Mouse (Mus musculus): ENCODE measurements at regions not wholly inside any gene's neighbourhood (a gene's known extent, or its start where the extent isn't known, plus 50 kb on each side); places are given as distances from the start of the nearest gene placed in this dataset.

DNA sequence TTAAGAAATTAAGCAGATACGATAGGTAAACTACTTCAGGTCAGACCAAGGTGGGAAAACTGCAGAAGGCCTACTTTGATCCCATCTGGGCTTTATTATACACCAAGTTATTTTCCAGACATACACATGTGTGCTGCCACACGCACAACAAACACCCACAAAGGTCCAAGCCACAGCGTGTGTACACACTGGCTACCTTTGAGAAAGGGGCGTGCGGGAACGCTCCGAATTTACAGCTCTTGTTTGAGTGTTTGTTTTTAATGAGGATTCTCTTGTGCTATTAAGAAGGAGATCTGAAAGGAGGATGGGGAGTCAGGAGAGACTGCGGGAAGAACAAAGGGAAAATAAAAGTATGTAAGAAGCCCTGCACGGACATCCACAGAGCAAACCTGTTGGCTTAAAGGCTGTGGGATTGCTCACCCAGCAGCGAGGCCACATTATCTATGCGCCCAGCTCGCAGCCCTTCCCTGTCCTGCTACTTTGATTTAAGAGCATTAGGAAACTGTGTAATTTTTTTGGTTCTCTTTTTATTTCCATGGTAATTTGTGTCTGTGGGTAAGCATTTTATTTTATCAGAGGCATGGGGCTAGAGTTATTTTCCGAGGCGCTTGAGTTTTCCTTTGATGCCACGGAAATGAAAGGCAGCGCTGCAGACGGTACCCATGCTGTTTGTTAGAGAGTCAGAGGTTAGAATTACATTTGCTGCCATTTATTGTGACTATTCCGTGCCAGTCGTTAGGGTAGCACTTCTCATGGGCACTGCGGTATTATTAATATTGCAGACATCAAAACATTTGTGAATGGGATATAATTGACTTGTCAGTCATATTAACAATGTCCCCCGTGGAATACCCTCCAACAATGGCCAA is 272.4 kb downstream of the Nr2f2 start:
- no peak for DNase-seq
- ATAC-seq = no peak
- 74% methylated on average over 21 of the region's 21 CpGs for WGBS (ENCODE audit: insufficient replicate concordance)

DNA sequence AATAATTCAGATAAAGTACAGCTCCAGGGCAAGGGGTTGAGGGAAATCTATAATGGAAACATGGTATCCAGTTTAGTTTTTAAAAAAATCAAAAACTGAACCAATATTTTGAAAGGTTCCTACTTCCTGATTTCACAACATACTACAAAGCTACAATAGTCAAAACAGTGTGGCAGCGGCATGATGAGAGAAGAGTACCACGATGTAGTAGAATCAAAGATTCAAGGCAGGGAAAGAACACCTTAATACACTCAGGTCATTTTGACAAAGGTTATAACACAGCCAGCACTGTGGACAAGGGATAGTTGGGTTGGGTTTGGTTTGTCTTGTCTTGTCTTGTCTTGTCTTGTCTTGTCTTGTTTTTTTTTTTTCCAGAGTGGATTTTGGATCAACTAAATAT is 274.4 kb downstream of the Nr2f2 start:
- no peaks in the 10 kb centered on the region for H3K27me3 ChIP-seq (ENCODE audit: insufficient read depth, low read length)
- no peaks in the 10 kb centered on the region for H3K36me3 ChIP-seq (replicated peaks; ENCODE audit: insufficient read depth, low read length)
- no peak overlapping the region for H3K9ac ChIP-seq (replicated peaks)
- H3K4me1 ChIP-seq (ENCODE audit: insufficient read depth) = no peaks in the 10 kb centered on the region
- H3K27ac ChIP-seq (ENCODE audit: low read depth) = no peak overlapping the region
- no peak for DNase-seq
- H3K4me2 ChIP-seq (ENCODE audit: low read depth, low read length) = no peak overlapping the region
- TF ChIP-seq CTCF (IDR thresholded peaks at IDR 0.05; ENCODE audit: low read depth) (no peak), EP300 (IDR thresholded peaks at IDR 0.05; ENCODE audit: low read depth) (no peak)
- 90% methylated on average over 2 of the region's 2 CpGs for WGBS (ENCODE audit: insufficient replicate concordance)
- no peak for ATAC-seq
- H3K4me3 ChIP-seq (ENCODE audit: low read depth, low read length) = no peak overlapping the region
- no peaks in the 10 kb centered on the region for H3K9me3 ChIP-seq (ENCODE audit: low read length)

More for the DNA sequence above, 272.4 kb downstream of the Nr2f2 start:
- no peaks in the 10 kb centered on the region for H3K9me3 ChIP-seq (ENCODE audit: low read length)
- no peak overlapping the region for H3K4me2 ChIP-seq (ENCODE audit: low read depth, low read length)
- H3K27ac ChIP-seq (ENCODE audit: low read depth) = no peak overlapping the region
- no peaks in the 10 kb centered on the region for H3K4me1 ChIP-seq (ENCODE audit: insufficient read depth)
- no peak overlapping the region for H3K9ac ChIP-seq (replicated peaks)
- no peaks in the 10 kb centered on the region for H3K27me3 ChIP-seq (ENCODE audit: insufficient read depth, low read length)
- no peak overlapping the region for H3K4me3 ChIP-seq (ENCODE audit: low read depth, low read length)
- H3K36me3 ChIP-seq (replicated peaks; ENCODE audit: insufficient read depth, low read length) = no peaks in the 10 kb centered on the region
- TF ChIP-seq EP300 (IDR thresholded peaks at IDR 0.05; ENCODE audit: low read depth) (no peak), CTCF (IDR thresholded peaks at IDR 0.05; ENCODE audit: low read depth) (no peak)

DNA sequence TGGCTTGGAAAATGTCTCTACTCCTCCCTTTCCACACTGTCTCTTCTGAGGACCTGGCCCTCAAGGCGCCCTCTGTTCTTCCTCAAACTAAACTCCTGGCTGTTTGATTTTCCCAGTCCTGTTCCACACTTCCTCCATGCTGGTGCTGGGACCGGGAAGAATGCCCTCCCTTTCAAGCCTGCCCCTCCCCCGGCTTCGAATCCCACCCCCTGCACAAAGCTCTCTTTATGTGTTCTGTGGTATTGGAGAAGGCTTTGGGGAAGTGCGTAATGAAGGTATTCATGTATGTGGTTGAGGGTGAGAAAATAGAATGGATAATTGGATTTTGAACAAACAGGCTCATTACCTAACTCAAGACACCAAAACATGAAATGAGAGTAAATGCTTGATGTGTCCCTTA is 277.4 kb downstream of the Nr2f2 start:
- Histone ChIP-seq H3K9ac (replicated peaks) (no peak overlapping the region), H3K4me2 (ENCODE audit: low read depth, low read length) (no peak overlapping the region), H3K4me3 (ENCODE audit: low read depth, low read length) (no peak overlapping the region), H3K27me3 (ENCODE audit: insufficient read depth, low read length) (no peaks in the 10 kb centered on the region), H3K36me3 (replicated peaks; ENCODE audit: insufficient read depth, low read length) (no peaks in the 10 kb centered on the region), H3K27ac (ENCODE audit: low read depth) (no peak overlapping the region), H3K4me1 (ENCODE audit: insufficient read depth) (no peaks in the 10 kb centered on the region), H3K9me3 (ENCODE audit: low read length) (no peaks in the 10 kb centered on the region)
- DNase-seq = no peak
- TF ChIP-seq EP300 (IDR thresholded peaks at IDR 0.05; ENCODE audit: low read depth) (no peak), CTCF (IDR thresholded peaks at IDR 0.05; ENCODE audit: low read depth) (no peak)
- ATAC-seq = no peak
- WGBS (ENCODE audit: insufficient replicate concordance) = 48% methylated on average over 5 of the region's 5 CpGs

DNA sequence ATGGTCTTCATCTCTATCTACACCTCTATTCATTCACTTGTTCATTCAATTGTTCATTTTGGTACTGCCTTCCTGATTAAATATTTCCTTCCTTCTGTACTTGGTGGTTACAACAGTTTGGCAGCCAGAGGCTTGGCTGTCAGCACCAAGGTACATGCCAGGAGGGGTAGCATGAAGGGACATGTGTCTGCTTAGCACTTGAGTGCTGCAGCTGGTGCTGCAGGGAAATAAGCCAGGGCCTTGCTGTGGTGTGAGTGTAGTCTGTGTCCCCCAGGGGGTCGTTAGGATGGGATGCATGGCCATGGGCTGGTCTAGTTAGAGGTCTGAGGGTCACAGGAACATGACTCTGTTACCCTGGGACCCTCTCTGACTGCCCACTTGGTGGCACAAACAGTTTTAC is 296.9 kb downstream of the Nr2f2 start:
- no peaks in the 10 kb centered on the region for H3K4me1 ChIP-seq (ENCODE audit: insufficient read depth)
- no peaks in the 10 kb centered on the region for H3K36me3 ChIP-seq (replicated peaks; ENCODE audit: insufficient read depth, low read length)
- ATAC-seq = no peak
- no peak overlapping the region for H3K27ac ChIP-seq (ENCODE audit: low read depth)
- 33% methylated on average over 1 of the region's 1 CpGs for WGBS (ENCODE audit: insufficient replicate concordance)
- no peak for DNase-seq
- H3K4me3 ChIP-seq (ENCODE audit: low read depth, low read length) = no peak overlapping the region
- H3K4me2 ChIP-seq (ENCODE audit: low read depth, low read length) = no peak overlapping the region
- H3K9me3 ChIP-seq (ENCODE audit: low read length) = no peaks in the 10 kb centered on the region
- no peak for TF ChIP-seq EP300 (IDR thresholded peaks at IDR 0.05; ENCODE audit: low read depth)
- TF ChIP-seq CTCF (IDR thresholded peaks at IDR 0.05; ENCODE audit: low read depth) = no peak
- H3K27me3 ChIP-seq (ENCODE audit: insufficient read depth, low read length) = no peaks in the 10 kb centered on the region
- no peak overlapping the region for H3K9ac ChIP-seq (replicated peaks)

DNA sequence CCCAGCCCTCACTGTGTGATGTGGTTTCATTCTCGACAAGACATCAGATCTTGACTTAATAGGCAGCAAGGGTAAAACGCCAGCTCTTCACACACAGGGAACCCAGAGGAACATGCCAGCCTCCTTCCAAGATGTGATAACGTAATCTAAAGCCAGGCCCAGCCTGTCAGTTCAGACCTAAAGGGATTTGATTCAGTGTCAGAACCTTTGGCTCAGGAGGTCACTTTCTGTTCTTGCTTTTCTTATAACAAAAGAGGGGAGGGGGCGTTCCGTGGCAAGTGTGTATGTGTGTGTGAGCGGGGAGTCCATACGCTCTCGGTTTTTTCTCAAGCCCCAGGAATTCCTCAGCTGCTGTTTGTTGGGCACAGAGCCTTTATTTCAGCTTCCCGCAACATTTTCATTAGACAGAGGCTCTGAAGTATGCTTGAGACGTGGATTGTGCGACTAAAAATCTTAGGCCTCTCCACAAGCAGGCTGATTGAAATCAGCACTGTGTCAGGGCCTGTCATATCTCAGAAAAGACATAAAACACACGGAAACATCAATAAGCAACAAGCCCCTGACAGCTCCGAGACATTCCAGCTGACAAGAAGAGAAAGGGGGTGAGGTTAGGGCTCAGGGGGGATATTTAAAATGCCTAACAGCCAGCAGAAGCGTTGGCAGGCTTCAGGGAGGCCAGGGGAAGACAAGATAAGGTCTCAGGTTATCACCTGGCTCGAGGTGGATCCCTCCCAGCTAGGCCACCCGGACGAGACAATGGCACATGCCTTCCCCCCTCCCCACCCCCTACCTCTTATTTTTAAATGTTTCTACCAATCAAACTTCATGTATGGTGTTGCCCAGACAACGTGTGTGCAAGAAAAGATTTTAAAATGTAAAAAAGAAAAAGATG is 298.5 kb downstream of the Nr2f2 start:
- TF ChIP-seq CTCF (IDR thresholded peaks at IDR 0.05; ENCODE audit: low read depth) (no peak), EP300 (IDR thresholded peaks at IDR 0.05; ENCODE audit: low read depth) (no peak)
- Histone ChIP-seq H3K4me1 (ENCODE audit: insufficient read depth) (no peaks in the 10 kb centered on the region), H3K27me3 (ENCODE audit: insufficient read depth, low read length) (no peaks in the 10 kb centered on the region), H3K9ac (replicated peaks) (no peak overlapping the region), H3K4me2 (ENCODE audit: low read depth, low read length) (no peak overlapping the region), H3K27ac (ENCODE audit: low read depth) (no peak overlapping the region), H3K36me3 (replicated peaks; ENCODE audit: insufficient read depth, low read length) (no peaks in the 10 kb centered on the region), H3K9me3 (ENCODE audit: low read length) (no peaks in the 10 kb centered on the region), H3K4me3 (ENCODE audit: low read depth, low read length) (no peak overlapping the region)
- ATAC-seq (no peak), DNase-seq (no peak)
- 47% methylated on average over 18 of the region's 18 CpGs for WGBS (ENCODE audit: insufficient replicate concordance)

DNA sequence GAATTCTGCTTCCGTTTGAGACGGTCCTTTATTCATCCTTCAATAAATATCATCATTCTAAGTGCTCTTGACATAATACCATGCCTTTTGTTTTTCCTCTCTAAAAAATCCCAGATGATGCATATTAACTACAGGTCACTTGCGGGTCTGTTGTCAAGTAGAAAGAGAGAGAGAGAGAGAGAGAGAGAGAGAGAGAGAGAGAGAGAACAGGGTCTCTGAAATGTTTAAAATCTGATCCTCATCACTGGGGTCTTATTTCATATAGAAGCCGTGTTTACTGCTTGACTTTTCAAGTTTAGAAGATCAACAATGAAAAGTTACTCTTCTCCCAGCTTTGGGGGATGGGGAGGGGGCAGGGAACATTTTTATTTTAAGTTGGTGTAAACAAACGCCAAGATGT is 299.5 kb downstream of the Nr2f2 start:
- Histone ChIP-seq H3K4me2 (ENCODE audit: low read depth, low read length) (no peak overlapping the region), H3K4me3 (ENCODE audit: low read depth, low read length) (no peak overlapping the region), H3K36me3 (replicated peaks; ENCODE audit: insufficient read depth, low read length) (no peaks in the 10 kb centered on the region), H3K27me3 (ENCODE audit: insufficient read depth, low read length) (no peaks in the 10 kb centered on the region), H3K9me3 (ENCODE audit: low read length) (no peaks in the 10 kb centered on the region), H3K27ac (ENCODE audit: low read depth) (no peak overlapping the region), H3K4me1 (ENCODE audit: insufficient read depth) (no peaks in the 10 kb centered on the region), H3K9ac (replicated peaks) (no peak overlapping the region)
- 72% methylated on average over 5 of the region's 5 CpGs for WGBS (ENCODE audit: insufficient replicate concordance)
- TF ChIP-seq EP300 (IDR thresholded peaks at IDR 0.05; ENCODE audit: low read depth) (no peak), CTCF (IDR thresholded peaks at IDR 0.05; ENCODE audit: low read depth) (no peak)
- DNase-seq = no peak
- no peak for ATAC-seq
